Mouse (Mus musculus): Measurements from ENCODE around the gene 1700020A23Rik. TPM values are rescaled to one million over a fixed set of nuclear protein-coding genes. Genes with fewer than 3 reads are reported as not detected.

The 1700020A23Rik gene
- polyA plus RNA-seq, 1 experiment from 2014 or later = not detected

Other genes starting within 250 kb of the 1700020A23Rik start
- gene Snrpb, start 225.9 kb upstream of the 1700020A23Rik start, polyA plus RNA-seq (2015; fragmentation: Nextera tagmentation; extraction: Ambion mirVana) = 670 and 673 TPM in 2 replicates
- not detected in 2 replicates for gene Tmc2, start 210.1 kb upstream of the 1700020A23Rik start, polyA plus RNA-seq (2015; fragmentation: Nextera tagmentation; extraction: Ambion mirVana)
- 262 and 272 TPM in 2 replicates for gene Nop56, start 130.8 kb upstream of the 1700020A23Rik start, polyA plus RNA-seq (2015; fragmentation: Nextera tagmentation; extraction: Ambion mirVana)
- 150 and 158 TPM in 2 replicates for gene Idh3b, start 120.7 kb upstream of the 1700020A23Rik start, polyA plus RNA-seq (2015; fragmentation: Nextera tagmentation; extraction: Ambion mirVana)
- gene Ebf4, start 110.1 kb upstream of the 1700020A23Rik start, polyA plus RNA-seq (2015; fragmentation: Nextera tagmentation; extraction: Ambion mirVana) = 1.6 TPM in 2 replicates
- 61.9 and 69.1 TPM in 2 replicates for gene Cpxm1, start 7.7 kb upstream of the 1700020A23Rik start, polyA plus RNA-seq (2015; fragmentation: Nextera tagmentation; extraction: Ambion mirVana)
- gene Gm28372, start within 50 bp of the 1700020A23Rik start, polyA plus RNA-seq (2015; fragmentation: Nextera tagmentation; extraction: Ambion mirVana) = not detected in 2 replicates
- not detected in 2 replicates for gene Tmem239, start 1.2 kb downstream of the 1700020A23Rik start, polyA plus RNA-seq (2015; fragmentation: Nextera tagmentation; extraction: Ambion mirVana)
- gene Vps16, start 19.1 kb downstream of the 1700020A23Rik start, polyA plus RNA-seq (2015; fragmentation: Nextera tagmentation; extraction: Ambion mirVana) = 80.5 and 88.4 TPM in 2 replicates
- 14.7 and 15.9 TPM in 2 replicates for gene Pced1a, start 19.4 kb downstream of the 1700020A23Rik start, polyA plus RNA-seq (2015; fragmentation: Nextera tagmentation; extraction: Ambion mirVana)
- gene Ptpra, start 45.0 kb downstream of the 1700020A23Rik start, polyA plus RNA-seq (2015; fragmentation: Nextera tagmentation; extraction: Ambion mirVana) = 72.9 and 80.7 TPM in 2 replicates
- gene Mrps26, start 158.5 kb downstream of the 1700020A23Rik start, polyA plus RNA-seq (2015; fragmentation: Nextera tagmentation; extraction: Ambion mirVana) = 79.7 and 83.1 TPM in 2 replicates
- not detected in 2 replicates for gene Oxt, start 170.9 kb downstream of the 1700020A23Rik start, polyA plus RNA-seq (2015; fragmentation: Nextera tagmentation; extraction: Ambion mirVana)
- gene Avp, start 177.3 kb downstream of the 1700020A23Rik start, polyA plus RNA-seq (2015; fragmentation: Nextera tagmentation; extraction: Ambion mirVana) = not detected in 2 replicates
- 14.6 and 15.0 TPM in 2 replicates for gene Fastkd5, start 224.8 kb downstream of the 1700020A23Rik start, polyA plus RNA-seq (2015; fragmentation: Nextera tagmentation; extraction: Ambion mirVana)
- gene Ubox5, start 224.8 kb downstream of the 1700020A23Rik start, polyA plus RNA-seq (2015; fragmentation: Nextera tagmentation; extraction: Ambion mirVana) = 10.4 and 10.5 TPM in 2 replicates
- gene Lzts3, start 237.5 kb downstream of the 1700020A23Rik start, polyA plus RNA-seq (2015; fragmentation: Nextera tagmentation; extraction: Ambion mirVana) = 2.9 and 3.2 TPM in 2 replicates

Measured in lung, embryonic 15.5 days (tissue).